Mouse (Mus musculus): ENCODE data around the gene Ntrk2.

The Ntrk2 gene

GRCm38 (mm10) chr13:58928668-58929436, 122.5 kb downstream of the Ntrk2 start:
- no peak for DNase-seq

GRCm38 (mm10) chr13:58930161-58930560, 123.8 kb downstream of the Ntrk2 start:
- DNase-seq: no peak

GRCm38 (mm10) chr13:58933126-58933525, 126.8 kb downstream of the Ntrk2 start:
- DNase-seq: no peak

GRCm38 (mm10) chr13:58934576-58935110, 128.3 kb downstream of the Ntrk2 start:
- no peak for DNase-seq

GRCm38 (mm10) chr13:58935956-58936495, 129.7 kb downstream of the Ntrk2 start:
- no peak for DNase-seq

- DNase-seq: no peak
Observed at GRCm38 (mm10) chr13:58937884-58938283, 131.5 kb downstream of the Ntrk2 start.

- no peak for DNase-seq
Observed at GRCm38 (mm10) chr13:58938464-58938863, 132.1 kb downstream of the Ntrk2 start.

- no peak for DNase-seq
Observed at GRCm38 (mm10) chr13:58940208-58940607, 133.8 kb downstream of the Ntrk2 start.

- no peak for DNase-seq
Observed at GRCm38 (mm10) chr13:58940798-58941197, 134.4 kb downstream of the Ntrk2 start.

GRCm38 (mm10) chr13:58945781-58946180, 139.4 kb downstream of the Ntrk2 start:
- no peak for DNase-seq

- DNase-seq: no peak
Observed at GRCm38 (mm10) chr13:58946589-58946988, 140.2 kb downstream of the Ntrk2 start.

- DNase-seq: no peak
Observed at GRCm38 (mm10) chr13:58947056-58947455, 140.7 kb downstream of the Ntrk2 start.

- DNase-seq: no peak
Observed at GRCm38 (mm10) chr13:58954331-58954730, 148.0 kb downstream of the Ntrk2 start.

- no peak for DNase-seq
Observed at GRCm38 (mm10) chr13:58954764-58955163, 148.4 kb downstream of the Ntrk2 start.

- no peak for DNase-seq
Observed at GRCm38 (mm10) chr13:58955237-58955777, 148.9 kb downstream of the Ntrk2 start.

- DNase-seq: no peak
Observed at GRCm38 (mm10) chr13:58958171-58958904, 152.0 kb downstream of the Ntrk2 start.

- no peak for DNase-seq
Observed at GRCm38 (mm10) chr13:58960321-58960720, 154.0 kb downstream of the Ntrk2 start.

- no peak for DNase-seq
Observed at GRCm38 (mm10) chr13:58964701-58965359, 158.5 kb downstream of the Ntrk2 start.

GRCm38 (mm10) chr13:58965826-58966225, 159.5 kb downstream of the Ntrk2 start:
- no peak for DNase-seq

GRCm38 (mm10) chr13:58966466-58966865, 160.1 kb downstream of the Ntrk2 start:
- no peak for DNase-seq

- DNase-seq: no peak
Observed at GRCm38 (mm10) chr13:58968168-58968567, 161.8 kb downstream of the Ntrk2 start.

GRCm38 (mm10) chr13:58971449-58971903, 165.1 kb downstream of the Ntrk2 start:
- DNase-seq: peak; percentile 55

GRCm38 (mm10) chr13:58972511-58972910, 166.1 kb downstream of the Ntrk2 start:
- no peak for DNase-seq
